Mouse (Mus musculus) thymus, postnatal 0 days (tissue): Measurements from ENCODE around the gene Ednrb. TPM values are rescaled to one million over a fixed set of nuclear protein-coding genes. Genes with fewer than 3 reads are reported as not detected.

Source experiments
- DNase-seq: peaks from one replicate; pipeline ENCODE4 v3.0.0-alpha.2; 2015; ENCODE audit warnings: low spot score
- polyA plus RNA-seq: library from polyadenylated mRNA; unstranded; fragments of >200 nt; fragmentation: Nextera tagmentation; extraction: Ambion mirVana; gene quantifications from 2 replicates; pipeline ENCODE4 v1.2.1, GENCODE M21; 2015

Ednrb gene
- 13.3 and 14.0 TPM in 2 replicates for polyA plus RNA-seq

- peak; percentile 5 for DNase-seq
Observed at GRCm38 (mm10) chr14:103844011-103844549, at the start of gene Ednrb. Gene Ednrb, minus strand, starts transcription at chr14:103844402.

- no peak for DNase-seq
Observed at GRCm38 (mm10) chr14:103892411-103892938, 48.3 kb upstream of the Ednrb start.

GRCm38 (mm10) chr14:103890761-103891160, 46.6 kb upstream of the Ednrb start:
- DNase-seq: no peak

GRCm38 (mm10) chr14:103884892-103885575, 40.8 kb upstream of the Ednrb start:
- no peak for DNase-seq

- no peak for DNase-seq
Observed at GRCm38 (mm10) chr14:103882943-103883342, 38.7 kb upstream of the Ednrb start.

- no peak for DNase-seq
Observed at GRCm38 (mm10) chr14:103877117-103877516, 32.9 kb upstream of the Ednrb start.

- DNase-seq: no peak
Observed at GRCm38 (mm10) chr14:103876598-103876997, 32.4 kb upstream of the Ednrb start.

GRCm38 (mm10) chr14:103866636-103867035, 22.4 kb upstream of the Ednrb start:
- no peak for DNase-seq

- no peak for DNase-seq
Observed at GRCm38 (mm10) chr14:103865226-103865625, 21.0 kb upstream of the Ednrb start.

GRCm38 (mm10) chr14:103850071-103850845, 6.1 kb upstream of the Ednrb start:
- peak; percentile 30 for DNase-seq

GRCm38 (mm10) chr14:103845716-103846115, 1.5 kb upstream of the Ednrb start:
- no peak for DNase-seq

GRCm38 (mm10) chr14:103844944-103845343, 742 bp upstream of the Ednrb start:
- DNase-seq: no peak

- no peak for DNase-seq
Observed at GRCm38 (mm10) chr14:103843371-103844001, 716 bp downstream of the Ednrb start.

- no peak for DNase-seq
Observed at GRCm38 (mm10) chr14:103842896-103843295, 1.3 kb downstream of the Ednrb start.

- no peak for DNase-seq
Observed at GRCm38 (mm10) chr14:103840436-103840835, 3.8 kb downstream of the Ednrb start.

GRCm38 (mm10) chr14:103838887-103839286, 5.3 kb downstream of the Ednrb start:
- no peak for DNase-seq

GRCm38 (mm10) chr14:103834589-103834988, 9.6 kb downstream of the Ednrb start:
- DNase-seq: no peak

GRCm38 (mm10) chr14:103834147-103834546, 10.1 kb downstream of the Ednrb start:
- no peak for DNase-seq

- DNase-seq: no peak
Observed at GRCm38 (mm10) chr14:103832472-103832871, 11.7 kb downstream of the Ednrb start.

GRCm38 (mm10) chr14:103831007-103831406, 13.2 kb downstream of the Ednrb start:
- no peak for DNase-seq

GRCm38 (mm10) chr14:103826343-103826742, 17.9 kb downstream of the Ednrb start:
- no peak for DNase-seq

GRCm38 (mm10) chr14:103825934-103826333, 18.3 kb downstream of the Ednrb start:
- DNase-seq: no peak
